Mouse (Mus musculus): Measurements from ENCODE around the gene Fam219a. TPM values are rescaled to one million over a fixed set of nuclear protein-coding genes. Genes with fewer than 3 reads are reported as not detected.

The Fam219a gene
- polyA plus RNA-seq, 1 experiment, result 1.7 TPM

DNA sequence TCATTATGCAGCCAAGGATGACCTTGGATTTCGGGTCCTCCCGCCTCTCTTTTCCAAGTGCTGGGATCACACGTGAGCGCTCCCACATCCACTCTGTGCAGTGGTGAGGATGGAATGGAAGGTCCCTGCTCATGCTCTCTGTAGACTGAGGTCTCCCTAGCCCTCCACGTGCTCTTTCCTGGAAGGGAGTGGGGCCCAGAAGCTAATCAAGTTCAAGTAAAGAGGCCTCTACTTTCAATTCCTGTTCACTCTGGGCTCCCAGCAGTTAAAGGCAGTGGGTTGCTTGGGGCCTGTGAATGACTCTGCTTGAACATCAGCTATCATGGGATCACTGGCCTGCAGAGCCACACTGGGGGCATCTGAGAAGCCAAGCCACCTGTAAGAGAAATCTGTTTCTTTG is 6.0 kb downstream of the Fam219a start:
- Histone ChIP-seq H3K79me2 (ENCODE audit: control insufficient read depth, insufficient read depth) (no peaks in the 10 kb centered on the region), H3ac (ENCODE audit: control insufficient read depth, insufficient read length, low read depth) (no peak overlapping the region), H3K36me3 (ENCODE audit: control insufficient read depth, insufficient read depth) (no peaks in the 10 kb centered on the region), H3K79me3 (ENCODE audit: low read depth) (no peaks in the 10 kb centered on the region), H3K27me3 (ENCODE audit: control insufficient read depth, insufficient read depth, insufficient read length) (no peaks in the 10 kb centered on the region), H3K4me3 (ENCODE audit: insufficient read depth, poor library complexity, severe bottlenecking) (no peak overlapping the region)
- no peak for TF ChIP-seq CEBPB (IDR thresholded peaks at IDR 0.05; ENCODE audit: low read depth)
- TF ChIP-seq USF1 (IDR thresholded peaks at IDR 0.05; ENCODE audit: low read depth), result no peak
- no peak for TF ChIP-seq CTCF (IDR thresholded peaks at IDR 0.05; ENCODE audit: control insufficient read depth, insufficient read depth, insufficient read length)
- TF ChIP-seq FOSL1 (IDR thresholded peaks at IDR 0.05; ENCODE audit: insufficient read depth, low read length, poor library complexity, severe bottlenecking), result no peak
- no peak for TF ChIP-seq MAX (IDR thresholded peaks at IDR 0.05)
- TF ChIP-seq MYOG (IDR thresholded peaks at IDR 0.05; ENCODE audit: control insufficient read depth, extremely low read depth, insufficient read length), result no peak
- TF ChIP-seq MYOD1 (IDR thresholded peaks at IDR 0.05; ENCODE audit: control insufficient read depth, insufficient read length, low read depth), result no peak

DNA sequence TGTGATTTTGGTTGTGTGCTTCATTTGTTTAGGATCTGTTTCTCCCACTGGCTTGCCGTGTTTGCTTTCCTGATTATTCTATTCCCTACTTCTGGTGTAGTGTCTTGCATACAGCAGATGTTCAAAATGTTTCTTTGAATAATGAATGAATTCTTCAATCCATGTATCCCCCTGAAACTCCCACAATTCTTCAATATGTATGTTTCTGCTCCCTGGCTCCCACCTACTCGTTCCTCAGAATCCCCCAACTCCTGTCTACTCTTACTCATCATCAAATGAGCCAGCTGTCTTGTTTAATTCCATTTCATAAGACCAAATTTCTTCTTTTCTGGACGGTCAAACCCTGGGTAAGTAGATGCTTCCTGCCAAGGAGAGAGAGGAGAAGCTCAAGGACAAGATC is 12.2 kb downstream of the Fam219a start:
- H3K27me3 ChIP-seq (ENCODE audit: control insufficient read depth, insufficient read depth, insufficient read length), result no peaks in the 10 kb centered on the region
- no peaks in the 10 kb centered on the region for H3K79me3 ChIP-seq (ENCODE audit: low read depth)
- no peaks in the 10 kb centered on the region for H3K36me3 ChIP-seq (ENCODE audit: control insufficient read depth, insufficient read depth)
- no peaks in the 10 kb centered on the region for H3K79me2 ChIP-seq (ENCODE audit: control insufficient read depth, insufficient read depth)
- no peak overlapping the region for H3ac ChIP-seq (ENCODE audit: control insufficient read depth, insufficient read length, low read depth)
- TF ChIP-seq CEBPB (IDR thresholded peaks at IDR 0.05; ENCODE audit: low read depth) (no peak), MYOG (IDR thresholded peaks at IDR 0.05; ENCODE audit: control insufficient read depth, extremely low read depth, insufficient read length) (no peak), CTCF (IDR thresholded peaks at IDR 0.05; ENCODE audit: control insufficient read depth, insufficient read depth, insufficient read length) (no peak), FOSL1 (IDR thresholded peaks at IDR 0.05; ENCODE audit: insufficient read depth, low read length, poor library complexity, severe bottlenecking) (no peak), MAX (IDR thresholded peaks at IDR 0.05) (no peak), USF1 (IDR thresholded peaks at IDR 0.05; ENCODE audit: low read depth) (no peak), MYOD1 (IDR thresholded peaks at IDR 0.05; ENCODE audit: control insufficient read depth, insufficient read length, low read depth) (no peak)
- no peak overlapping the region for H3K4me3 ChIP-seq (ENCODE audit: insufficient read depth, poor library complexity, severe bottlenecking)

DNA sequence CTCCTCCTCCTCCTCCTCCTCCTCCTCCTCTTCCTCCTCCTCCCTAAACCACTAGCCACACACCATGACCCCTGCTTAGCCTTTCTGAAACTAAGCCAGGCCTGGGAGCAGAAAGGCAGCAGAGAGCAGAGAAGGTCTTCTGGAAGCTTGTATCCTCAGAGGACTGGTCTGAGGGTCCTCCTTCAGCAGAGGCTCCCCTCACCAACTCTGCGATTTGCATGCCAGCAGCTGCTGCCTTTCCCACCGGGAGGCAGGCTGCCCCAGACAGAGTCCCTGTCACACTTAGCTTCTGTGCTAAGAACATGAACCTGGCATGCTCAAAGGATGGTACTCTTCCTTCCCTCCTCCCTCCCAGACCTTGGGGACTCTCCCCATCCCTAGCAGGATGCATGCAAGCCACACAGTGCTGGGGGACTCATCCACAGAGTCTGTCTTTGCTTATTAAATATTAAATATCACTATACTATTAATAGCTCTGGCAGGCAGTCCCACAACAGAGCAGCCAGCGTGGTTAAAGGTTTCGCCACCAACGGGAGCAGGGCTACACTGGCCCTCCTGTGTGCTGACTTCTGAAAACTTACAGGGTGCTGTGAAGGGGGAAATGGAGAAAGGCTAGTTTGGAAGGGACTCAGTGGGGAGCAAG is 12.9 kb downstream of the Fam219a start:
- no peaks in the 10 kb centered on the region for H3K36me3 ChIP-seq (ENCODE audit: control insufficient read depth, insufficient read depth)
- no peak overlapping the region for H3ac ChIP-seq (ENCODE audit: control insufficient read depth, insufficient read length, low read depth)
- H3K4me3 ChIP-seq (ENCODE audit: insufficient read depth, poor library complexity, severe bottlenecking), result no peak overlapping the region
- H3K79me2 ChIP-seq (ENCODE audit: control insufficient read depth, insufficient read depth), result no peaks in the 10 kb centered on the region
- no peaks in the 10 kb centered on the region for H3K79me3 ChIP-seq (ENCODE audit: low read depth)
- no peaks in the 10 kb centered on the region for H3K27me3 ChIP-seq (ENCODE audit: control insufficient read depth, insufficient read depth, insufficient read length)
- TF ChIP-seq MYOD1 (IDR thresholded peaks at IDR 0.05; ENCODE audit: control insufficient read depth, insufficient read length, low read depth) (no peak), USF1 (IDR thresholded peaks at IDR 0.05; ENCODE audit: low read depth) (no peak), CEBPB (IDR thresholded peaks at IDR 0.05; ENCODE audit: low read depth) (no peak), FOSL1 (IDR thresholded peaks at IDR 0.05; ENCODE audit: insufficient read depth, low read length, poor library complexity, severe bottlenecking) (no peak), MYOG (IDR thresholded peaks at IDR 0.05; ENCODE audit: control insufficient read depth, extremely low read depth, insufficient read length) (no peak), CTCF (IDR thresholded peaks at IDR 0.05; ENCODE audit: control insufficient read depth, insufficient read depth, insufficient read length) (no peak)

DNA sequence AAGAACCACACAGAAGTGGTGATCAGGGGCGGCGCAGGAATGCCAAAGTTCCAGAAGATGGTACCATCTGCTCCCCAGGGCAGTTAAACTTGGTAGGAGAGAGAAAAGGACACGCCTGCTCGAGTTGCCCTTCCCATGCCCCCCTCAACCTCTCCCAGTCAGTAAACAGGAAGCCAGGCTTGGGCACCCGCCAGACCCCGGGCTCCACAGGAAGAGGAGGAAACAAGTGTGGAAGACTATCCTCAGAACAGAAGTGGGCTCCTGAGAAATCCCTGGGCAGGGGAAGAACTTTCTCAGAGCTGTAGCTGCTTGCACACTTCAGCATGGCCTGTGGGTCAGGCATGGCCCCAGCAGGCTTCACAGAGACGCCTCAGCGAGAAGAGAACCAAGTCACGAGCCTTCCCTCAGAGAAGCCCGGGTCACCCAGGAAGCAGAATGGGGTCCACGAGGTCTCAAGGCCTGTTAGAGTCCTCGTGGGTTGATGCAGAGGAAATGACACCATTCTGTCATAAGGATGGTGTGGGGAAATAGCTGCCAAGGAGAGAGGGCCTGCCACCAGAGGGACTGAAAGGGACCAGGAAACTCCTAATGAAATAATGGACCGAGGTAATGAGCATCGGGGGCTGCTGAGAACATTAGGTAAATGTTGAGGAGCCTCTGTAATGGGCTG is 14.2 kb downstream of the Fam219a start:
- Histone ChIP-seq H3K79me3 (ENCODE audit: low read depth) (no peaks in the 10 kb centered on the region), H3K36me3 (ENCODE audit: control insufficient read depth, insufficient read depth) (no peaks in the 10 kb centered on the region), H3K27me3 (ENCODE audit: control insufficient read depth, insufficient read depth, insufficient read length) (no peaks in the 10 kb centered on the region), H3K79me2 (ENCODE audit: control insufficient read depth, insufficient read depth) (no peaks in the 10 kb centered on the region), H3K4me3 (ENCODE audit: insufficient read depth, poor library complexity, severe bottlenecking) (no peak overlapping the region), H3ac (ENCODE audit: control insufficient read depth, insufficient read length, low read depth) (no peak overlapping the region)
- TF ChIP-seq MYOD1 (IDR thresholded peaks at IDR 0.05; ENCODE audit: control insufficient read depth, insufficient read length, low read depth), result no peak
- TF ChIP-seq MAX (IDR thresholded peaks at IDR 0.05), result no peak
- TF ChIP-seq MYOG (IDR thresholded peaks at IDR 0.05; ENCODE audit: control insufficient read depth, extremely low read depth, insufficient read length), result no peak

DNA sequence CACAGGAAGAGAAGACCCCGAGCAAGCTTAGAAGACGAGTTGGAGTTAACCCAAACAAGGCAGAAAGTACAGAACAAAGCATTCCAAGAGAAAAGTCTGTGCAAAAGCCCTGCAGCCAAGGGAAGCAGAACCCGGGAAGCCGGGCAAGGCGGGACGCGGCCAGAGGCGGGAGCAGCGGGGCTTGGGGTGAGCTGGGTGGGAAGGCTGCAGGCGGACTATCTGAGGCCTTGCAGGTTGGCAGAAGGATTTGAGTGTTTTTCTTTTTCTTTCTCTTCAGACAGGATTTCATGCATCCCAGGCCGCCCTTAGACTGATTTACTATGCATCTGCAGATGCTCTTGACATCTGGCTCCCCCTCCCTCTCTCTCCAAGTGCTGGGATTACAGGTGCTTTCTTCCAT is 16.2 kb downstream of the Fam219a start:
- H3K4me3 ChIP-seq (ENCODE audit: insufficient read depth, poor library complexity, severe bottlenecking), result no peak overlapping the region
- no peaks in the 10 kb centered on the region for H3K79me3 ChIP-seq (ENCODE audit: low read depth)
- TF ChIP-seq CTCF (IDR thresholded peaks at IDR 0.05; ENCODE audit: control insufficient read depth, insufficient read depth, insufficient read length) (no peak), MYOG (IDR thresholded peaks at IDR 0.05; ENCODE audit: control insufficient read depth, extremely low read depth, insufficient read length) (no peak), CEBPB (IDR thresholded peaks at IDR 0.05; ENCODE audit: low read depth) (no peak), FOSL1 (IDR thresholded peaks at IDR 0.05; ENCODE audit: insufficient read depth, low read length, poor library complexity, severe bottlenecking) (no peak), MAX (IDR thresholded peaks at IDR 0.05) (no peak), USF1 (IDR thresholded peaks at IDR 0.05; ENCODE audit: low read depth) (no peak), MYOD1 (IDR thresholded peaks at IDR 0.05; ENCODE audit: control insufficient read depth, insufficient read length, low read depth) (no peak)
- H3K79me2 ChIP-seq (ENCODE audit: control insufficient read depth, insufficient read depth), result no peaks in the 10 kb centered on the region
- no peak overlapping the region for H3ac ChIP-seq (ENCODE audit: control insufficient read depth, insufficient read length, low read depth)
- no peaks in the 10 kb centered on the region for H3K27me3 ChIP-seq (ENCODE audit: control insufficient read depth, insufficient read depth, insufficient read length)
- no peaks in the 10 kb centered on the region for H3K36me3 ChIP-seq (ENCODE audit: control insufficient read depth, insufficient read depth)

Measured in C2C12 (cell line).